ENCODE assay signal across 8 mouse cellular contexts in the genomic region with DNA sequence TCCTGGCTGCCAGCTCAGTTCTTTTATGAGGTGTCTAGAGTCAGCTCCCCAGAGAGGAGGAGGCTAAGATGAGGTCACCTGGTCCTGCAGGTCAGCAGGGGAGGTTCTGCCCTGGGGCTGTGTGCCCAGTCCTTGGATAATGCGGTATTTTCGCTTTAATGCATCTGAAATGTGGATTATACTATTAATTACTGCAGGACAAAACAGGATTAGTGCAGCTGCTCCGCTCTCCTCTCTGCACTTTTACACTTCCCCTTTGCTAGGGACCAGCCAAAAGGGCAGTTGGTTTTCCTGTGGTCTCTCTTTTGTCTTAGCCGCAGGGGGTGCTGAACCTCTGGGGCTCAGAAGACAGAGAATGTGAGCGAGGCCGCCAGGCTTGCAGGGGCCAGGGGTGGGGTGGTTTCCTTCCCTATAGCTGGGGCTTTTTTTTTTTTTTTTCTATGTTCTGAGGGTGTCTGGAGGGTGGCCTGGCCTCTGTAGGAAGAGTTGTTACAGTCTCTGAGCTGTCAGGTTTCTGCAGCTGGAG.
DNase-seq lines count a peak whose midpoint lies in the region; ATAC-seq and TF ChIP-seq lines count a peak whose summit lies in the region.

No protein-coding gene starts in this region.

- peak overlapping the region; percentile 82 for H3K27ac ChIP-seq in bone marrow macrophage, adult 2 months (ENCODE audit: insufficient read depth, low read depth, low read length)
- no peak overlapping the region for H3K27ac ChIP-seq in forebrain, embryonic 14.5 days (ENCODE audit: low read depth, low read length)
- peak overlapping the region; percentile 52; the same call in 1 of the 2 replicates for H3K27ac ChIP-seq in limb, embryonic 13.5 days

- no peak for TF ChIP-seq CTCF in bone marrow macrophage, adult 2 months (IDR thresholded peaks at IDR 0.05; ENCODE audit: low read depth, low read length)

- peak; percentile 32; the same call in 1 of the 2 replicates for ATAC-seq in forebrain, embryonic 14.5 days
- peak; percentile 26; the same call in 1 of the 2 replicates for ATAC-seq in limb, embryonic 13.5 days (ENCODE audit: low FRiP score, low read depth)

- H3K4me1 ChIP-seq in bone marrow macrophage, adult 2 months (ENCODE audit: control insufficient read depth, insufficient read depth, low read length) = peaks cover 31% of the 10 kb centered on the region
- H3K4me1 ChIP-seq in forebrain, embryonic 14.5 days (ENCODE audit: control insufficient read depth, insufficient read depth, low read length) = peaks cover 6% of the 10 kb centered on the region
- peaks cover 49% of the 10 kb centered on the region for H3K4me1 ChIP-seq in limb, embryonic 13.5 days

- peaks cover 88% of the 10 kb centered on the region for H3K79me2 ChIP-seq in myocyte (ENCODE audit: control insufficient read depth, insufficient read depth)

- no peak overlapping the region for H3K9ac ChIP-seq in forebrain, embryonic 14.5 days (ENCODE audit: low read length)
- 0 out of 2 replicates have a peak overlapping the region, but pooled peaks have one; percentile 13 for H3K9ac ChIP-seq in limb, embryonic 13.5 days

- H3K4me2 ChIP-seq in forebrain, embryonic 14.5 days (ENCODE audit: low read length) = peak overlapping the region; percentile 7; the same call in 1 of the 2 replicates
- peak overlapping the region; percentile 42 for H3K4me2 ChIP-seq in limb, embryonic 13.5 days (replicated peaks)
- peak overlapping the region; percentile 77 for H3K4me2 ChIP-seq in myocyte (ENCODE audit: low read depth)

- no peak for TF ChIP-seq POLR2A in bone marrow macrophage, adult 2 months (IDR thresholded peaks at IDR 0.05; ENCODE audit: borderline replicate concordance, low read depth, low read length)
- no peak for TF ChIP-seq POLR2A in myocyte (IDR thresholded peaks at IDR 0.05; ENCODE audit: insufficient read length, low read depth)

- WGBS in forebrain, embryonic 14.5 days = 3% methylated on average over 6 of the region's 6 CpGs
- 14% methylated on average over 6 of the region's 6 CpGs for WGBS in limb, embryonic 13.5 days

- intact Hi-C loops in left cerebral cortex, postnatal 25 days (cut with DNase I) = no loop called here

- H3K4me3 ChIP-seq in bone marrow macrophage, adult 2 months (ENCODE audit: insufficient read depth, low read length) = peak overlapping the region; percentile 20
- no peak overlapping the region for H3K4me3 ChIP-seq in forebrain, embryonic 14.5 days (ENCODE audit: low read depth, low read length)
- no peak overlapping the region for H3K4me3 ChIP-seq in limb, embryonic 13.5 days
- no peak overlapping the region for H3K4me3 ChIP-seq in myocyte

- no peaks in the 10 kb centered on the region for H3K36me3 ChIP-seq in forebrain, embryonic 14.5 days (ENCODE audit: control insufficient read depth, insufficient read depth, low read length)
- 0 out of 2 replicates have a peak, but pooled peaks cover 3% of the 10 kb centered on the region for H3K36me3 ChIP-seq in limb, embryonic 13.5 days
- no peaks in the 10 kb centered on the region for H3K36me3 ChIP-seq in myocyte (ENCODE audit: control insufficient read depth, insufficient read depth)

- peak; percentile 21 to 31 for DNase-seq in left cerebral cortex, postnatal 25 days (ENCODE audit: low spot score in 2 of 2)
- no peak for DNase-seq in left cerebral cortex, adult 11 months (ENCODE audit: low spot score)
- DNase-seq in forebrain, embryonic 14.5 days (ENCODE audit: low spot score) = peak; percentile 45
- DNase-seq in cerebellum, adult 18-20 months = no peak
- DNase-seq in frontal cortex, postnatal 14 days (ENCODE audit: low spot score in 2 of 2) = no peak

- no peak overlapping the region for H3ac ChIP-seq in myocyte (ENCODE audit: control insufficient read depth, insufficient read length)

- no peaks in the 10 kb centered on the region for H3K9me3 ChIP-seq in forebrain, embryonic 14.5 days (replicated peaks; ENCODE audit: control insufficient read depth, low read length)
- H3K9me3 ChIP-seq in limb, embryonic 13.5 days = no peaks in the 10 kb centered on the region

- H3K27me3 ChIP-seq in forebrain, embryonic 14.5 days (replicated peaks; ENCODE audit: control insufficient read depth, insufficient read depth, low read length) = no peaks in the 10 kb centered on the region
- H3K27me3 ChIP-seq in limb, embryonic 13.5 days = no peaks in the 10 kb centered on the region
- no peaks in the 10 kb centered on the region for H3K27me3 ChIP-seq in myocyte (ENCODE audit: control insufficient read depth, insufficient read depth, insufficient read length)

TF ChIP-seq in myocyte, 11 proteins besides CTCF, POLR2A, EP300 and RAD21:
- TF ChIP-seq MYOD1 (IDR thresholded peaks at IDR 0.05; ENCODE audit: control insufficient read depth in 1 of 3, insufficient read length in 2 of 3, low read depth in 2 of 3) = peak; percentile 29 to 68 (median 66)
- no peak for TF ChIP-seq USF1 (IDR thresholded peaks at IDR 0.05; ENCODE audit: low read depth)
- no peak for TF ChIP-seq CEBPB (IDR thresholded peaks at IDR 0.05; ENCODE audit: insufficient read depth, poor library complexity, severe bottlenecking)
- no peak for TF ChIP-seq POLR2AphosphoS2 (IDR thresholded peaks at IDR 0.05; ENCODE audit: insufficient read length, low read depth)
- peak in 2 of 3 experiments; percentile 18 to 39 for TF ChIP-seq MYOG (IDR thresholded peaks at IDR 0.05; ENCODE audit: control insufficient read depth in 1 of 3, insufficient read depth in 1 of 3, insufficient read length in 2 of 3, low read depth in 2 of 3)

Comparison
In these comparisons a context has a peak if more than half of its experiments do, and no peak if none do; other contexts are left out.
1. DNase-seq: peak in left cerebral cortex, postnatal 25 days (2 of 2) and forebrain, embryonic 14.5 days (single experiment); none in left cerebral cortex, adult 11 months (single experiment), cerebellum, adult 18-20 months (0 of 2) and frontal cortex, postnatal 14 days (0 of 2).
2. H3K4me2 ChIP-seq: peak in every context shown above with its lines; median percentile 77 in myocyte; 42 in limb, embryonic 13.5 days; 7 in forebrain, embryonic 14.5 days.